Mouse (Mus musculus): ENCODE results near the gene Cyp2u1. TPM values are rescaled to one million over a fixed set of nuclear protein-coding genes. Genes with fewer than 3 reads are reported as not detected.

Cyp2u1 gene
- polyA plus RNA-seq, 1 experiment: 2.6 TPM

GRCm38 (mm10) chr3:131254991-131255390, 48.0 kb downstream of the Cyp2u1 start:
- Histone ChIP-seq H3K79me2 (ENCODE audit: control insufficient read depth, insufficient read depth) (no peaks in the 10 kb centered on the region), H3ac (ENCODE audit: control insufficient read depth, insufficient read length, low read depth) (no peak overlapping the region), H3K27me3 (ENCODE audit: control insufficient read depth, insufficient read depth, insufficient read length) (no peaks in the 10 kb centered on the region), H3K79me3 (ENCODE audit: low read depth) (no peaks in the 10 kb centered on the region), H3K4me3 (ENCODE audit: insufficient read depth, poor library complexity, severe bottlenecking) (no peak overlapping the region), H3K36me3 (ENCODE audit: control insufficient read depth, insufficient read depth) (no peaks in the 10 kb centered on the region)
- TF ChIP-seq CTCF (IDR thresholded peaks at IDR 0.05; ENCODE audit: control insufficient read depth, insufficient read depth, insufficient read length): no peak
- no peak for TF ChIP-seq MAX (IDR thresholded peaks at IDR 0.05)
- TF ChIP-seq CEBPB (IDR thresholded peaks at IDR 0.05; ENCODE audit: low read depth): no peak
- TF ChIP-seq MYOD1 (IDR thresholded peaks at IDR 0.05; ENCODE audit: control insufficient read depth, insufficient read length, low read depth): no peak
- TF ChIP-seq MYOG (IDR thresholded peaks at IDR 0.05; ENCODE audit: control insufficient read depth, extremely low read depth, insufficient read length): no peak
- TF ChIP-seq USF1 (IDR thresholded peaks at IDR 0.05; ENCODE audit: low read depth): no peak
- TF ChIP-seq FOSL1 (IDR thresholded peaks at IDR 0.05; ENCODE audit: insufficient read depth, low read length, poor library complexity, severe bottlenecking): no peak

- no peaks in the 10 kb centered on the region for H3K36me3 ChIP-seq (ENCODE audit: control insufficient read depth, insufficient read depth)
- H3K27me3 ChIP-seq (ENCODE audit: control insufficient read depth, insufficient read depth, insufficient read length): no peaks in the 10 kb centered on the region
- TF ChIP-seq CEBPB (IDR thresholded peaks at IDR 0.05; ENCODE audit: low read depth) (no peak), CTCF (IDR thresholded peaks at IDR 0.05; ENCODE audit: control insufficient read depth, insufficient read depth, insufficient read length) (no peak), MYOD1 (IDR thresholded peaks at IDR 0.05; ENCODE audit: control insufficient read depth, insufficient read length, low read depth) (no peak), MAX (IDR thresholded peaks at IDR 0.05) (no peak), FOSL1 (IDR thresholded peaks at IDR 0.05; ENCODE audit: insufficient read depth, low read length, poor library complexity, severe bottlenecking) (no peak), MYOG (IDR thresholded peaks at IDR 0.05; ENCODE audit: control insufficient read depth, extremely low read depth, insufficient read length) (no peak), USF1 (IDR thresholded peaks at IDR 0.05; ENCODE audit: low read depth) (no peak)
- no peaks in the 10 kb centered on the region for H3K79me3 ChIP-seq (ENCODE audit: low read depth)
- H3K79me2 ChIP-seq (ENCODE audit: control insufficient read depth, insufficient read depth): no peaks in the 10 kb centered on the region
- no peak overlapping the region for H3K4me3 ChIP-seq (ENCODE audit: insufficient read depth, poor library complexity, severe bottlenecking)
- H3ac ChIP-seq (ENCODE audit: control insufficient read depth, insufficient read length, low read depth): no peak overlapping the region
These were observed 51.4 kb downstream of the Cyp2u1 start for GRCm38 (mm10) chr3:131251601-131252000.

- H3K79me2 ChIP-seq (ENCODE audit: control insufficient read depth, insufficient read depth): no peaks in the 10 kb centered on the region
- H3K4me3 ChIP-seq (ENCODE audit: insufficient read depth, poor library complexity, severe bottlenecking): no peak overlapping the region
- H3K27me3 ChIP-seq (ENCODE audit: control insufficient read depth, insufficient read depth, insufficient read length): no peaks in the 10 kb centered on the region
- no peak overlapping the region for H3ac ChIP-seq (ENCODE audit: control insufficient read depth, insufficient read length, low read depth)
- no peaks in the 10 kb centered on the region for H3K36me3 ChIP-seq (ENCODE audit: control insufficient read depth, insufficient read depth)
- H3K79me3 ChIP-seq (ENCODE audit: low read depth): no peaks in the 10 kb centered on the region
- TF ChIP-seq MYOG (IDR thresholded peaks at IDR 0.05; ENCODE audit: control insufficient read depth, extremely low read depth, insufficient read length) (no peak), CEBPB (IDR thresholded peaks at IDR 0.05; ENCODE audit: low read depth) (no peak), MYOD1 (IDR thresholded peaks at IDR 0.05; ENCODE audit: control insufficient read depth, insufficient read length, low read depth) (no peak), USF1 (IDR thresholded peaks at IDR 0.05; ENCODE audit: low read depth) (no peak), CTCF (IDR thresholded peaks at IDR 0.05; ENCODE audit: control insufficient read depth, insufficient read depth, insufficient read length) (no peak), MAX (IDR thresholded peaks at IDR 0.05) (no peak), FOSL1 (IDR thresholded peaks at IDR 0.05; ENCODE audit: insufficient read depth, low read length, poor library complexity, severe bottlenecking) (no peak)
These were observed 52.0 kb downstream of the Cyp2u1 start for GRCm38 (mm10) chr3:131250978-131251377.

- H3K27me3 ChIP-seq (ENCODE audit: control insufficient read depth, insufficient read depth, insufficient read length): no peaks in the 10 kb centered on the region
- TF ChIP-seq MYOD1 (IDR thresholded peaks at IDR 0.05; ENCODE audit: control insufficient read depth, insufficient read length, low read depth): no peak
- H3K79me3 ChIP-seq (ENCODE audit: low read depth): no peaks in the 10 kb centered on the region
- H3K4me3 ChIP-seq (ENCODE audit: insufficient read depth, poor library complexity, severe bottlenecking): no peak overlapping the region
- H3K36me3 ChIP-seq (ENCODE audit: control insufficient read depth, insufficient read depth): no peaks in the 10 kb centered on the region
- H3ac ChIP-seq (ENCODE audit: control insufficient read depth, insufficient read length, low read depth): no peak overlapping the region
- no peaks in the 10 kb centered on the region for H3K79me2 ChIP-seq (ENCODE audit: control insufficient read depth, insufficient read depth)
These were observed 52.7 kb downstream of the Cyp2u1 start for GRCm38 (mm10) chr3:131250283-131250682.

GRCm38 (mm10) chr3:131248444-131248843, 54.6 kb downstream of the Cyp2u1 start:
- Histone ChIP-seq H3K79me3 (ENCODE audit: low read depth) (no peaks in the 10 kb centered on the region), H3ac (ENCODE audit: control insufficient read depth, insufficient read length, low read depth) (no peak overlapping the region), H3K4me3 (ENCODE audit: insufficient read depth, poor library complexity, severe bottlenecking) (no peak overlapping the region), H3K27me3 (ENCODE audit: control insufficient read depth, insufficient read depth, insufficient read length) (no peaks in the 10 kb centered on the region), H3K79me2 (ENCODE audit: control insufficient read depth, insufficient read depth) (no peaks in the 10 kb centered on the region), H3K36me3 (ENCODE audit: control insufficient read depth, insufficient read depth) (no peaks in the 10 kb centered on the region)
- TF ChIP-seq MYOD1 (IDR thresholded peaks at IDR 0.05; ENCODE audit: control insufficient read depth, insufficient read length, low read depth) (no peak), MYOG (IDR thresholded peaks at IDR 0.05; ENCODE audit: control insufficient read depth, extremely low read depth, insufficient read length) (no peak), CTCF (IDR thresholded peaks at IDR 0.05; ENCODE audit: control insufficient read depth, insufficient read depth, insufficient read length) (no peak)

- Histone ChIP-seq H3ac (ENCODE audit: control insufficient read depth, insufficient read length, low read depth) (no peak overlapping the region), H3K79me3 (ENCODE audit: low read depth) (no peaks in the 10 kb centered on the region), H3K79me2 (ENCODE audit: control insufficient read depth, insufficient read depth) (no peaks in the 10 kb centered on the region), H3K27me3 (ENCODE audit: control insufficient read depth, insufficient read depth, insufficient read length) (no peaks in the 10 kb centered on the region), H3K4me3 (ENCODE audit: insufficient read depth, poor library complexity, severe bottlenecking) (no peak overlapping the region), H3K36me3 (ENCODE audit: control insufficient read depth, insufficient read depth) (no peaks in the 10 kb centered on the region)
- TF ChIP-seq FOSL1 (IDR thresholded peaks at IDR 0.05; ENCODE audit: insufficient read depth, low read length, poor library complexity, severe bottlenecking) (no peak), MYOD1 (IDR thresholded peaks at IDR 0.05; ENCODE audit: control insufficient read depth, insufficient read length, low read depth) (no peak), USF1 (IDR thresholded peaks at IDR 0.05; ENCODE audit: low read depth) (no peak), CEBPB (IDR thresholded peaks at IDR 0.05; ENCODE audit: low read depth) (no peak), CTCF (IDR thresholded peaks at IDR 0.05; ENCODE audit: control insufficient read depth, insufficient read depth, insufficient read length) (no peak), MYOG (IDR thresholded peaks at IDR 0.05; ENCODE audit: control insufficient read depth, extremely low read depth, insufficient read length) (no peak), MAX (IDR thresholded peaks at IDR 0.05) (no peak)
These were observed 55.2 kb downstream of the Cyp2u1 start for GRCm38 (mm10) chr3:131247851-131248250.
